Mouse (Mus musculus) thymus, adult 2 months (tissue): ENCODE data around the gene Aifm3. TPM values are rescaled to one million over a fixed set of nuclear protein-coding genes. Genes with fewer than 3 reads are reported as not detected.

Source experiments
- DNase-seq: peaks from one replicate; pipeline ENCODE4 v3.0.0; 2021
- H3K27ac ChIP-seq: fragments of 200-500 bp; 2 replicates; pipeline ENCODE4 v1.5.1; 2012; ENCODE audit warnings: low read length, control low read depth; ENCODE audit not compliant: control insufficient read depth, insufficient read depth
- H3K27me3 ChIP-seq: fragments of 200-500 bp; 2 replicates; pipeline ENCODE4 v1.6.1; 2012; ENCODE audit warnings: mild to moderate bottlenecking, low read length, moderate library complexity, mixed read lengths; ENCODE audit not compliant: control insufficient read depth, insufficient read depth
- H3K36me3 ChIP-seq: fragments of 200-500 bp; 2 replicates; pipeline ENCODE4 v1.6.1; 2012; ENCODE audit warnings: mild to moderate bottlenecking, low read length, moderate library complexity; ENCODE audit not compliant: control insufficient read depth, insufficient read depth
- H3K4me1 ChIP-seq: fragments of 200-500 bp; replicated peaks from 2 replicates; pipeline ENCODE4 v1.6.1; 2012; ENCODE audit warnings: low read length; ENCODE audit not compliant: control insufficient read depth, insufficient read depth
- H3K4me3 ChIP-seq: fragments of 200-500 bp; 2 replicates; pipeline ENCODE4 v1.5.1; 2012; ENCODE audit warnings: mild to moderate bottlenecking, low read length, control low read depth, moderate library complexity; ENCODE audit not compliant: control insufficient read depth, insufficient read depth
- CTCF ChIP-seq: fragments of 200-500 bp; IDR thresholded peaks from 2 replicates; pipeline ENCODE4 v1.5.1; 2012; ENCODE audit warnings: mild to moderate bottlenecking, control low read depth, low read length, moderate library complexity, borderline replicate concordance; ENCODE audit not compliant: control insufficient read depth, poor library complexity, insufficient read depth; ENCODE audit errors: extremely low read depth
- POLR2A ChIP-seq: fragments of 200-500 bp; IDR thresholded peaks from 2 replicates; pipeline ENCODE4 v1.6.1; 2012; ENCODE audit warnings: mild to moderate bottlenecking, low read length, control low read depth, moderate library complexity; ENCODE audit not compliant: control insufficient read depth, poor library complexity, insufficient read depth; ENCODE audit errors: extremely low read depth
- WGBS: fragments of 180-500 bp; shearing (Covaris S2); methylation state at CpG from one replicate; pipeline ENCODE4 v1.1.7; 2018; 5-methylcytosine and 5-hydroxymethylcytosine counted together
- polyA plus RNA-seq: library from polyadenylated mRNA; depleted of rRNA; stranded (reverse); fragments of >200 nt; gene quantifications from 2 replicates; pipeline ENCODE4 v1.2.3, GENCODE M21; 2012

The Aifm3 gene
- polyA plus RNA-seq, 1 experiment = 0.93 TPM

DNA sequence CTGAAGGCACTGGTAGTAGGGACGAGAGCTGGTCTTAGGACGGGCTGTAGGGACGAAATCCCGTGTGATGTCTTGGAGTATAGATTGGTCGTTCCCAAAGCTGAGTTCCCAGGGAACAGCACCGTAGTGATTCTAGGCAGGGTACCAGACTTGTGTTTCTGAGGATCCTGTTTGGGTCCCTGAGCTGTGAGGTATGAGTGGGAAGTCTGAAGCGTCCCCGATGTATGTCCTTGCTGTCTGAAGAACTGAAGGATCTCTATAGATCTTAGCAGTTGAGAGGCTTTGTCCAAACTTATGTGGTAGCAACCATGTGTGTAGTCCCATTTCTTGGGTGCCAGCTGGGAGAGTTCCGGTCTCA is 19.8 kb downstream of the Aifm3 start:
- Histone ChIP-seq H3K27ac (no peak overlapping the region), H3K36me3 (peaks cover 14% of the 10 kb centered on the region), H3K4me3 (peak overlapping the region; percentile 78), H3K4me1 (peaks cover 7% of the 10 kb centered on the region), H3K27me3 (no peaks in the 10 kb centered on the region)
- no peak for DNase-seq
- WGBS = 5% methylated on average over 9 of the region's 9 CpGs
- TF ChIP-seq CTCF (no peak), POLR2A (no peak)

DNA sequence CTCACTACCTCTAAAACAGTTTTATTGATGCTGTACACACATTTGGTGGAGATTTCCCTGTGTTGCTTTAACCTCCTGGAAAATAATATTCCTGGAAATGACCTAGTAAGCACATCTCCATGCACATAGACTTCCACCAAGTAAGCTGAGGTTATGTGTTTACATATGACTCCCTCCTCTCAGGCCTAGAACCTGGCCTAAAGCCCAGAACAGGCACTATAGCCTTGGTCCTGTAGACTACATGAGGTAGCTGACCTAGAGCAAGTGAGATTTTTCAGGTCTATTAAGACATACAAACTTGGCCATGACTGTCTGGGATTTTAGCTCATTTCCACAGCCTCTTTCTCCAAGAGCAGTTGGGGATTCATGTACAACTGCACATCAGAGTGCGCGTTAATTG is 20.7 kb downstream of the Aifm3 start:
- peaks cover 7% of the 10 kb centered on the region for H3K4me1 ChIP-seq
- H3K36me3 ChIP-seq = peaks cover 18% of the 10 kb centered on the region
- H3K27ac ChIP-seq = no peak overlapping the region
- DNase-seq = no peak
- no peaks in the 10 kb centered on the region for H3K27me3 ChIP-seq
- 100% methylated on average over 2 of the region's 2 CpGs for WGBS
- no peak overlapping the region for H3K4me3 ChIP-seq
- TF ChIP-seq POLR2A (no peak), CTCF (no peak)

DNA sequence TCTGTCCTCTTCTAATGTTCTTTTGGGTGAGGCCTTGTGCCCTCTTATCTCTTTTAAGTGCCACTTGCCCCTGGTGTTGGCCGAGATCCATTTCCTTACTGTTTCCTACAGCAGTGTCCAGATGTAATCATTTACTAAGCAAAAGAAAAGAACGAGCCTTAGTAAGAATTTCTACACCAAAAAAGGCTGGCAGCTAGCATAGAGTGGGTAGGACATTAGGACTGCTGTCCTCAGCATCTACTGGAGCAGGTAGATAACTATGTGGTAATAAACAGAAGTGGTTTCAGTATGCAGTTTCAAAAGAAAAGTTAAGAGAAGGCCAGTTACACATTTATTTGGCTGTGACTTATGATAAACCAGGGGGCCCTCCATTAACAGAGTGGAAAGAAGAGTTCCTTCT is 21.3 kb downstream of the Aifm3 start:
- WGBS = 93% methylated on average over 2 of the region's 2 CpGs
- H3K27me3 ChIP-seq = no peaks in the 10 kb centered on the region
- no peak for TF ChIP-seq POLR2A
- H3K4me1 ChIP-seq = peaks cover 7% of the 10 kb centered on the region
- H3K36me3 ChIP-seq = peaks cover 19% of the 10 kb centered on the region
- H3K4me3 ChIP-seq = no peak overlapping the region
- no peak overlapping the region for H3K27ac ChIP-seq
- DNase-seq = no peak

DNA sequence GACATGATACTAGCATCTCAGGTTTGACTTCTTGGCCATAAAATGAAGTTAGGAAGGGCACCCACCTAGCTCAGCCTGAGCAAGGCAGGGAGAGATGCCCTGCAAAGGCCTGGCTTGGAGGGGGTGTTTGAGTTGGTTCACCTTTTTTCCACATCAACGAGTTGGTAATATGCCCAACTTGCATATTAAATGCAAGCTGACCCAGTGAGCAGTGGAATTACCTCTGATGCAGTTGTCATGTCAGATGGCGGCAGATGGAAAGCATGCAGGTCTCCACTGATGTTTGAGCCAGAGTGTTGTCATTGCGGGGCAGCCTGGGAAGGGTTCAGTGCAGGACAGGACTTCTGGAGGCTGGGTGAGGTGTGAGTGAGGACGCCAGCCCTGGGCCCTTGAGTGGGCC is 22.0 kb downstream of the Aifm3 start:
- 96% methylated on average over 4 of the region's 4 CpGs for WGBS

DNA sequence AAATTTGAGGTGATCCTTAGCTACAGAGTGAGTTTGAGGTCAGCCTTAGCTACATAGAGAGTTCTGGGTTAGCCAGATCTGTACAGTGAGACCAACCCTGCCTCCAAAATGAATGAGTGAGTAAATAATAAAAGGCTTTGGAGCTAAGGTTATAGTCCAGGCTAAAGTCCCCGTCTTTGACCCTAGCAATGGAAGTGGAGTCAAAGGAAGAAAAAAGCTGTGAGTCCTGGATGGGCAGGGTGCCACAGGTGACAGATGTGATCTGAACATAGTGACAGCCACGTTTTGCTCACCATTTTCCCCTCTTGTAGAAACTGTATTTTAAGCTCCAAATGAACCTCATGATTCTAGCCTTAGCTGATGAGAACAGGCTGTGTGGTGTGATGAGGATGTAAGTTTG is 29.5 kb downstream of the Aifm3 start:
- H3K4me3 ChIP-seq = no peak overlapping the region
- H3K36me3 ChIP-seq = peaks cover 51% of the 10 kb centered on the region
- H3K27me3 ChIP-seq = no peaks in the 10 kb centered on the region
- H3K4me1 ChIP-seq = no peaks in the 10 kb centered on the region
- no peak for DNase-seq
- 91% methylated on average over 2 of the region's 2 CpGs for WGBS
- TF ChIP-seq CTCF = no peak
- TF ChIP-seq POLR2A = no peak
- H3K27ac ChIP-seq = no peak overlapping the region

More for the DNA sequence above, 22.0 kb downstream of the Aifm3 start:
- no peak overlapping the region for H3K4me3 ChIP-seq
- H3K4me1 ChIP-seq = peaks cover 7% of the 10 kb centered on the region
- no peaks in the 10 kb centered on the region for H3K27me3 ChIP-seq
- no peak overlapping the region for H3K27ac ChIP-seq
- DNase-seq = no peak
- H3K36me3 ChIP-seq = peaks cover 26% of the 10 kb centered on the region
- no peak for TF ChIP-seq POLR2A
- no peak for TF ChIP-seq CTCF

DNA sequence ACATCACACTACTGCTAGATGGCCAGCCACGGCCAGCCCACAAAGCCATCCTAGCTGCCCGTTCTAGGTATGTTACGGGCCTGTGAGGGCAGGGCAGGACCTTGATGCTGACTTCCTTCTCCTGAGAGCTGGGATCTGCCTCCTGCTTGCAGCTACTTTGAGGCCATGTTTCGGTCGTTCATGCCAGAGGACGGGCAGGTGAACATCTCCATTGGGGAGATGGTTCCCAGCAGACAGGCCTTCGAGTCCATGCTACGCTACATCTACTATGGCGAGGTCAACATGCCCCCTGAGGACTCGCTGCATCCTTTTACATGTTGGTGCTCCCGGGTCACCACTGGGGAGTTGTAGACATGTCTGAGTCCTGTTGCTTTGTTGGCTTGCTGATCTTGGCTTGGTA is 34.7 kb downstream of the Aifm3 start:
- Histone ChIP-seq H3K36me3 (peaks cover 50% of the 10 kb centered on the region), H3K4me1 (no peaks in the 10 kb centered on the region), H3K27ac (no peak overlapping the region), H3K27me3 (no peaks in the 10 kb centered on the region), H3K4me3 (no peak overlapping the region)
- no peak for DNase-seq
- 96% methylated on average over 11 of the region's 11 CpGs for WGBS
- no peak for TF ChIP-seq POLR2A
- no peak for TF ChIP-seq CTCF

DNA sequence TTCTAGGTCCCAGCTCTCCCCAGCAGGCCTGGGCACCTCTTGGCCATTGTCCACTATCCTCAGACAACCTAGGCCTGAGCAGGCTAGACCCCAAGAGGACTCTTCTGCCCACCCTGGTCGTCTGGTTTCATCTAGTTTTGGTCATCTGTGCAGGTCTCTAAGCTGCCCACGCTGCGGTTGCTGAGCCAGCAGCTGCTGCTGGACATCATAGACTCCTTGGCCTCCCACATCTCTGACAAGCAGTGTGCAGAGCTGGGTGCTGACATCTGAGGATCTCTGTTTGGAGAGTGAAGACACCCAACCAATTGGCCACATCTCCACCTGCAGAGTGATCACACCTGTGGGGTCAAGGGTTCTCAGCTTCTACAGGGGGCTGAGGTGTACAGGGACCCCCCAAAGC is 36.1 kb downstream of the Aifm3 start:
- no peak overlapping the region for H3K27ac ChIP-seq

More for the DNA sequence above, 36.1 kb downstream of the Aifm3 start:
- H3K4me3 ChIP-seq = no peak overlapping the region
- WGBS = 97% methylated on average over 3 of the region's 3 CpGs
- TF ChIP-seq CTCF = no peak
- TF ChIP-seq POLR2A = no peak
- peaks cover 44% of the 10 kb centered on the region for H3K36me3 ChIP-seq
- DNase-seq = no peak
- H3K27me3 ChIP-seq = no peaks in the 10 kb centered on the region
- H3K4me1 ChIP-seq = peaks cover 5% of the 10 kb centered on the region
